Mouse (Mus musculus) activated CD4-positive, CD25-positive, alpha-beta regulatory T cell, adult 4 months (primary cell): Measurements from ENCODE around the gene Veph1. TPM values are rescaled to one million over a fixed set of nuclear protein-coding genes. Genes with fewer than 3 reads are reported as not detected.

ENCODE experiments used
- ATAC-seq: one replicate; pipeline ENCODE4 v1.8.0; 2017
- polyA plus RNA-seq, 2 experiments: library from polyadenylated mRNA; unstranded; fragments of 100-300 nt; shearing (Covaris generic); gene quantifications; one replicate each; pipeline ENCODE4 v1.2.1; 2017

Veph1 gene
- polyA plus RNA-seq, 2 experiments from 2014 or later, result not detected

DNA sequence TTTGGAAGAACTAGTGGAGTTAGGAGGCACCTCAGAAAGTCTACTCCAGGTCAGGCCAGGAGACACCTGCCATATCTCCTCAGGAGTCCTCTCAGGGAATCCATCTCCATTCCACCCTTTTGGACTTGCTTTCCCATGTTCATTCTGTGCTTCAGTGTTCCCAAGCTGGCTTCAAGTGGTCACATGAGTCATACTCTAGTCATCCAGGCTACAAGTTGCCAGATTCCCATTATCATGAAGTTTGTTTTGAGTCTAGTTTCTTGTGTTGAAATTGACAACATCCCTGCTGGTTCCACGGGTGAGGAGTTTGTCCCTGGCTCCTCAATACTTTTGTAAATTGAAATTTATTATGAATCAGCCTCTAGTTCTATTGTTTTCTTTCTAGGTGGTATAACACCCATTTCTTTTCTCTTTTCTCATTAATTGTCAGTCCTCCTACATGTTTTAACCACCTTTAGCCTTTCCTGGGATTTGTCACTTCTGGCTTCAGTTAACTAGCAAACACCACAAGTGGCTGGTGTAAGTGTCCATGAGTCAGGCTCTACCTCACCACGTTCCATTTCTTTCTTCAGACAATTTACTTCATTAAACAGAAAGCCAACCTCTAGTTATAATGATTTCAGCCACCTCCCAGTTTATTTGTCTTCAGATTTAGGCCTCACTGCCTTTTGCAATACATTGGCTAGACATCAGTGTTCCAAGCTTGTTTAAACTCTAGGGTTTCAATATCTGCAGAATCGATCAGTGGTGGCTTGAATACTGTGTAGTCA, 288.8 kb downstream of the Veph1 start:
- no peak for ATAC-seq

DNA sequence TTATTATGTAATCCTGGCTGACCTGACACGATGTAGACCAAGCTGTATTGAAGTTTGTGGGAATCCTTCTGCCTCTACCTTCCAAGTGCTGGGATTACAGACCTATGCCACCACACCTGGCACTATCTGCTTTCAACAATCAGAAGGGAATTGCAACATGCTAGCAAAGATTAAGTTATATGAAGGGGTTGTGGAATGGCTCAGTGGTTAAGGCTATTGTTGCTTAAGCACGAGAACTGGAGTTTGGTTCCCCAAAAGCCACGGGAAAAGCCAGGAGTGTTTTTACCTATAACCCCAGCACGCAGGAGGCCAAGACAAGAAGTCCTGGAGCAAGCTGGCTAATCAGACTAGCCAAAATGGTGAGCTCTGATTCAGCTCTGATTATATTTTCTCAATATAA, 291.6 kb downstream of the Veph1 start:
- ATAC-seq, result no peak

DNA sequence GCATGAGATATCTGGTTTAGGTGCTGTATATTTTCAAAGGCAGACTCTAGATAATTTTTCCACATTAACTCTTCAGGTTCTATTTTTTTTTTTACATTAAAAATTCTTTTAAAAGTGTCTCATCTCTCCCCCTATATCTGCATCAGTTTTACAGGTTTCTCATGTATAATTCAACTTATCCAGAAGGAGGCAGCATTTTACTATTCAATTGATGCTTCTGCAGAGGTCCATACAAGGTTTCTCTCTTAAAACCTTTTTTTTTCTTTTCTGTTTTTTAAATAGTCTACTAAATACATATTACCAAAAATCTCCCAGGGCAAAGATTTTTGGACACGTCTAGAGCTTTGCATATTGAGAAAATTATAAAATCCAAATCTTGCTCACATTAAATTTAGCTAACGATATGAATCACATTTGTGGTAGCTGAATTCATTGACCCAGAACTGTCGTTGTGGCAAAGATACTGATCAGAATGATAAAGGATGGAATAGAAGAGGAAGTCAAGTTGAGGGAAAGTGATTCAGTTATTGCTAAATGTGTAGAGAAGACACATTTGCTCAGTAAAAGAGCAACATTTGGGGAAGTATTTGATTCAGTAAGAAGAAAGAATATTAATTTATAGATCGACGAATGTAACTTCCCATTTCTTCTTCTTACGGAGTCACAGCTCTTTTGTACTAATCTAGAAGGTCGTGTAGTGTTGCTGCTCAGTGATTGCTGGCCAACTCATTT, 292.3 kb downstream of the Veph1 start:
- no peak for ATAC-seq

Other genes starting within 250 kb of the Veph1 start
- gene Ptx3, start 76.9 kb downstream of the Veph1 start, polyA plus RNA-seq, result not detected